1 mouse cellular context compared by ENCODE assay signal in the genomic region with DNA sequence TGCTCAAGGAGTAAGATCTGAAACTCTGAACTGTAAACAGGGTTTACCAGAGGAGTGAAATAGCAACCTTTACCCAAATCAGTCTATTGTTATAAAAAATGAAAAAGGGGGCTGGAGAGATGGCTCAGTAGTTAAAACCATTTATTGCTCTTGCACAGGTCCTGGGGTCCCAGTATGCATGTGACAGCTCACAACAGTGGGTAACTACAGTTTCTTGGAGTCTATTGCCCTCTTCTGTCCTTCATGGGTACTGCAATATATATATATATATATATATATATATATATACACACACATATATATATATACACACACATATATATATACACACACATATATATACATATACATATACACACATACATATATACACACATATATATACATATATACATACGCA.
TF ChIP-seq lines count a peak whose summit lies in the region.

No protein-coding gene starts in this region.

TF ChIP-seq in MEL, 35 proteins besides CTCF, POLR2A, EP300 and RAD21 (continued from another document):
- TF ChIP-seq TCF12 (IDR thresholded peaks at IDR 0.05; ENCODE audit: low read depth, low read length) (no peak), GABPA (IDR thresholded peaks at IDR 0.05; ENCODE audit: low read depth, low read length) (no peak), TBP (IDR thresholded peaks at IDR 0.05; ENCODE audit: low read depth, low read length) (no peak), CHD2 (IDR thresholded peaks at IDR 0.05; ENCODE audit: low read length) (no peak), RCOR1 (IDR thresholded peaks at IDR 0.05; ENCODE audit: low read depth, low read length) (no peak), MYB (IDR thresholded peaks at IDR 0.05; ENCODE audit: low read depth, low read length) (no peak), ZC3H11A (IDR thresholded peaks at IDR 0.05; ENCODE audit: low read depth, low read length) (peak; percentile 71), BHLHE40 (IDR thresholded peaks at IDR 0.05; ENCODE audit: borderline replicate concordance, low read depth, low read length) (no peak), CHD1 (IDR thresholded peaks at IDR 0.05; ENCODE audit: low read depth, low read length) (no peak), E2F4 (IDR thresholded peaks at IDR 0.05; ENCODE audit: borderline replicate concordance, low read depth, low read length) (no peak)
